Mouse (Mus musculus) effector memory CD4-positive, alpha-beta T cell, adult 5 months (primary cell): ENCODE measurements around the gene Krtap31-1. TPM values are rescaled to one million over a fixed set of nuclear protein-coding genes. Genes with fewer than 3 reads are reported as not detected.

Experiments used
- polyA plus RNA-seq: library from polyadenylated mRNA; unstranded; fragments of 100-300 nt; shearing (Covaris generic); gene quantifications from one replicate; pipeline ENCODE4 v1.2.1, GENCODE M21; 2017

Gene Krtap31-1
- not detected for polyA plus RNA-seq

GRCm38 (mm10) chr11:99907620-99908019 is at the start of gene Krtap31-1:
Gene Krtap31-1 (plus strand): TSS chr11:99907920.

GRCm38 (mm10) chr11:99864176-99864575 is 43.5 kb upstream of the Krtap31-1 start, which contains the start of gene Gm11559:
Gene Gm11559 (plus strand): TSS chr11:99864476.

GRCm38 (mm10) chr11:99873089-99873488 is 34.6 kb upstream of the Krtap31-1 start, which contains the start of gene Krtap9-1:
Gene Krtap9-1 (plus strand): TSS chr11:99873389.

GRCm38 (mm10) chr11:99878887-99879286 is 28.8 kb upstream of the Krtap31-1 start, which contains the start of gene Gm11567:
Gene Gm11567 (plus strand): TSS chr11:99879187.

GRCm38 (mm10) chr11:99914451-99914850 is 6.7 kb downstream of the Krtap31-1 start, which contains the start of gene Gm11565:
Gene Gm11565 (plus strand): TSS chr11:99914751.

GRCm38 (mm10) chr11:99935991-99936390 is 28.3 kb downstream of the Krtap31-1 start, which contains the start of gene Krtap31-2:
Gene Krtap31-2 (plus strand): TSS chr11:99936291.

GRCm38 (mm10) chr11:99948175-99948574 is 40.5 kb downstream of the Krtap31-1 start, which contains the start of gene Krtap9-5:
Gene Krtap9-5 (plus strand): TSS chr11:99948475.

Other genes with a start within 250 kb of the Krtap31-1 start
- gene Gm11563, start 249.0 kb upstream of the Krtap31-1 start, polyA plus RNA-seq: not detected
- gene Krtap4-6, start 242.0 kb upstream of the Krtap31-1 start, polyA plus RNA-seq: not detected
- gene Gm14190, start 217.2 kb upstream of the Krtap31-1 start, polyA plus RNA-seq: not detected
- gene Gm14180, start 173.6 kb upstream of the Krtap31-1 start, polyA plus RNA-seq: not detected
- not detected for gene Gm11595, start 135.0 kb upstream of the Krtap31-1 start, polyA plus RNA-seq
- gene Krtap4-8, start 127.2 kb upstream of the Krtap31-1 start, polyA plus RNA-seq: not detected
- gene Krtap4-9, start 122.7 kb upstream of the Krtap31-1 start, polyA plus RNA-seq: not detected
- not detected for gene Gm11596, start 114.5 kb upstream of the Krtap31-1 start, polyA plus RNA-seq
- gene Gm11569, start 109.0 kb upstream of the Krtap31-1 start, polyA plus RNA-seq: not detected
- gene Gm11554, start 103.5 kb upstream of the Krtap31-1 start, polyA plus RNA-seq: not detected
- not detected for gene Krtap4-13, start 98.0 kb upstream of the Krtap31-1 start, polyA plus RNA-seq
- gene Gm11564, start 92.3 kb upstream of the Krtap31-1 start, polyA plus RNA-seq: not detected
- not detected for gene 2300003K06Rik, start 69.9 kb upstream of the Krtap31-1 start, polyA plus RNA-seq
- gene Krtap4-16, start 56.3 kb upstream of the Krtap31-1 start, polyA plus RNA-seq: not detected
- not detected for gene Gm11568, start 50.0 kb upstream of the Krtap31-1 start, polyA plus RNA-seq
- not detected for gene Gm11559, start 43.4 kb upstream of the Krtap31-1 start, polyA plus RNA-seq
- gene Krtap9-1, start 34.5 kb upstream of the Krtap31-1 start, polyA plus RNA-seq: not detected
- gene Gm11567, start 28.7 kb upstream of the Krtap31-1 start, polyA plus RNA-seq: not detected
- gene Gm11565, start 6.8 kb downstream of the Krtap31-1 start, polyA plus RNA-seq: not detected
- gene Krtap31-2, start 28.4 kb downstream of the Krtap31-1 start, polyA plus RNA-seq: not detected
- not detected for gene Krtap9-5, start 40.6 kb downstream of the Krtap31-1 start, polyA plus RNA-seq
- not detected for gene Krtap29-1, start 71.1 kb downstream of the Krtap31-1 start, polyA plus RNA-seq
- not detected for gene Krtap16-1, start 78.7 kb downstream of the Krtap31-1 start, polyA plus RNA-seq
- not detected for gene Krtap17-1, start 86.1 kb downstream of the Krtap31-1 start, polyA plus RNA-seq
- gene Krt33a, start 108.3 kb downstream of the Krtap31-1 start, polyA plus RNA-seq: not detected
- gene Krt33b, start 121.9 kb downstream of the Krtap31-1 start, polyA plus RNA-seq: not detected
- not detected for gene Krt34, start 133.6 kb downstream of the Krtap31-1 start, polyA plus RNA-seq
- gene Krt31, start 142.6 kb downstream of the Krtap31-1 start, polyA plus RNA-seq: not detected
- gene Krt32, start 180.3 kb downstream of the Krtap31-1 start, polyA plus RNA-seq: not detected
- gene Krt35, start 188.3 kb downstream of the Krtap31-1 start, polyA plus RNA-seq: not detected
- gene Krt36, start 197.7 kb downstream of the Krtap31-1 start, polyA plus RNA-seq: not detected
- not detected for gene Krt13, start 213.6 kb downstream of the Krtap31-1 start, polyA plus RNA-seq
- gene Krt15, start 228.0 kb downstream of the Krtap31-1 start, polyA plus RNA-seq: not detected
- not detected for gene Krt19, start 240.7 kb downstream of the Krtap31-1 start, polyA plus RNA-seq